Mouse (Mus musculus) cerebellum, postnatal 10 days (tissue): ENCODE measurements at regions not wholly inside any gene's neighbourhood (a gene's known extent, or its start where the extent isn't known, plus 50 kb on each side); places are given as distances from the start of the nearest gene placed in this dataset.
"Not testable (repeated sequence)": the region's sequence is repeated elsewhere in the genome, so short reads cannot be mapped to it uniquely, and the experiment has no call there.

Experiments
- DNase-seq, 2 experiments: peaks; one replicate each; pipeline ENCODE4 v3.0.0; 2021; ENCODE audit warnings: mixed read lengths in 2 of 2

DNA sequence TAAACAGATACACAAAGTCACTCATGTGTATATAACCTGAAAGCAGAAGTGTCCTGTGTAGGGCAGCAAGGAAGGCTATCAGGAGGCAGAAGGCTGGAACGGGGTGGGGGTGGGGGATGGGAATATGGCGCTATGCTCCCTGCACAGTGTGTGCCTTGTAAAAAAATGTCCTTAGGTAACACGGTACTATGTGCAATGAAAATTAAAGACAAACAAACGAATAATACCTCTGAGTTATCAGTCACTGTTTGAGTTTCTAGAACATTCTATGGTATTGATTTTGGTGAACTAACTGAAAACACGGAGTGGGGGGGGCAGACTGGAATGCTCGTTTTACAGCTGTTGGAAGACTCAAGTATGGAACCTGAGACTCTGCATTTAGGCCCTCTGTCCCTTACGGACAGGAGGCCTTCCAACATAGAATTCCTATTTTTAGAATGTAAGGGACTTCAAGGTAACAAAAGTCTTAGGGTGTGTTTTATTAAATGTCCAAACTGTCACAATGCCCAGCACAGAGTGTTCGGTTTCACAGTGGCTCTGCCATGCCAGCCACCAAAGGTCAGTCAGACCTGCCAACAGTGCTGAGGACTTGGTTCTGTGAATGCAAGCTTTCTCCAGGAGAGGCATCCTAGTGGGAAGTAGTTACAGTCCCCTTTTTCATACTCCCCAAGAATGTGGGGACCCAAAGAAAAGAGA lies 240.6 kb downstream of the Ano6 start:
- DNase-seq: no peak

- DNase-seq: no peak
Measured at GRCm38 (mm10) chr15:96035273-96035672, 244.6 kb downstream of the Ano6 start.

GRCm38 (mm10) chr15:96045561-96045960 lies 241.8 kb upstream of the Arid2 start:
- DNase-seq: no peak

DNA sequence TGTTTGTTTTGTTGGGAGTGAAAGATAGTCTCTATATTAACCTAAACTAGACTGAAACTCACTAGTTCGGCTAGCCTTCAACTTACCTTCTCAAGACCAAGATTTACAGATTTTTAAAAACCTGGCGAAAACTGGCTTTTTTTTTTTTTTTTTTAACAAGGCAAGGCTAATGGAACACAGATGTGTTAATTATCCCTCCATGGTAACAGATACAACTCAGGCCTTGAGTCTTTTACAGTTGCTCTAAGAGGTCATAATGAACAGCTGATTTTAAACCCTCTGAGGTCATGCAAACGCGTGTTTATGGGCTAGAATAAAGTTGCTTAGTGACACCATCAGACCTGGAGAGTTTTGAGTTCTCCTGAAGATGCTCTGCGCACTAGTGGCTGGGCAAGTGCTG lies 240.7 kb upstream of the Arid2 start:
- DNase-seq: no peak

DNA sequence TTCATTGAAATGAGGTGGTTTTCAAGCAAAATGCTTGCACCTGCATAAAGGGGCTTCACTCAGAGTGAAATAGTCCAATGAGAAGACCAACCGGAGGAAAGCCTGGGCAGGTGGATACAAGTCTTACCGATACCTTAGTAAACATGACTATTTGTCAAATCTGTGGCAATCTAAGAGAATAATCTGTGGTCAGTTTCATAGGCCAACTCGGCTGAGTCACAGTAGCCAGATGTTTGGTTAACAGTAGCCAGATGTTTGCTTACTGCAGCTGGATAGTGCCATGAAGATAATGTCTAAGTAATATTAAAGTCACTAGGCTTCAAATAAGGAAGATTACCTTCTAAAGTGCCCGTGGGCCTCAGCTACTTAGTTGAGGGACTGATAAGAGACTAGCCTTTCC lies 236.9 kb upstream of the Arid2 start:
- no peak for DNase-seq

DNA sequence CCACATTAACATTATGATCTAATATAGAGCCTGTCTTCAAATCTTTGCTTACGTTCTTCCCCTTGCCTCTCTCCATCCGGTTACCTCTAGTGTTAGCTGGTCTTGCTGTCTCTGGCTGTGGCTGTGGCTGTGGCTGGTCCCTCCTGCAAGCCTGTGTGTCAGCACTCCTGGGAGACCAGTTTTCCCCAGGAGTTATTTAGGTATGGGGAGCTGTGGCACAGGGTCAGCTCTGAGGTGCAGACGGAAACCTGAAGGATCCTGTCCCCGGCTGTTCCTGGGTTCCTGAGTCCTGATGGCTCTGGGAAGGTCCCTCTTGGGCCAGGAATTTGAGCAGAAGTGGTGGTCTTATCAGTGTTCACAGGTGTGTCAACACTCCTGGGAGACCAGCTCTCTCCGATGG lies 234.7 kb upstream of the Arid2 start:
- no peak for DNase-seq

GRCm38 (mm10) chr15:96055361-96055760 lies 232.0 kb upstream of the Arid2 start:
- no peak for DNase-seq

DNA sequence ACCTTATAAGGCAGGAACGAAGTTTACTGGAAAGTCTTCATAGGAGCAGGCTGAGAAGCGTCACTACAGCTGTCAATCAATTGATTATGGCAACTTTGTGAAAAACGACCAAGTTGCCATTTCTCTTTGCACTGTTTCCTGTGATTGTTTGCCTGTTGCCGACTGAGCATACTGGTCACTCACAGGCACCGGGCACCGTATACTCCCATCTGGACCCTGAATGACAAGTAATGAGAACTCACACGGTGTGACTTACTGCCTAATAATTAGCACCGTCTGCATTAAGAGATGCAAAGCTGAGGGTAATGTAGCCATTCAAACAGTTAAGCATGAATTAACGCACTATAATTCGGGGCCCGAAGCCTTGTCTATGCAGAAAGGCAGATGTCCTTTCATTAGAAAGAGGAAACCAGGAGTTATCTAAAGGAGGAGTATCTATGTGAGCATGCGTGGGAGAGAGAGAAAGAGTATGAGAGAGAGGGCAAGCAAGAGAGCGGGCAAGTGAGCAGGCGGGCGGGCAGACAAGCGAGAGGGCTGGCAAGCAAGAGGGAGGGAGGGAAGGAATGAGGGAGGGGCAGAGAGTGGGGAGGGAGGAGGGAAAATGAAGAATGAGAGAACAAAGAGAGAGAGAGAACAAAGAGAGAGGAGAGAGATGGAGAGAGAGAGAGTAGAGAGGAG lies 231.4 kb upstream of the Arid2 start:
- no peak for DNase-seq

DNA sequence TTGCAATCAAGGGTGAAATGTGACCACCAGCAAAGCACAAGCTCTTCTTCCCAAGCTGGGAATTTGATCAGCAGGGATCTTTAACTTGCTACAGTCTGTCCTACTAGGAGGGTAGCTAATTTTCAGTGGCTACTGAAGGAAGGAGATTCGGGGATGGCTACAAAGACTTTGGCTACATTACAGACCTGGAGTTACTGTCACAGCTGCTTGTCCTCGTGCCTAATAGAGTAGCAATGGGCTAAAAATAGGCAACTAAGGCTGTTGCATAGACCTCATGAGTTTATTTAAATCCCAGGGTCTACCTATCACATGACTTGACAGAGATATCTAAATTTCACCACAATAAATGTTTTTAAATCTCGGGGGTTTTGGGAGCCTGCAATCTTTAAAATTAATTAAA lies 227.7 kb upstream of the Arid2 start:
- no peak for DNase-seq

GRCm38 (mm10) chr15:96064499-96065217 lies 222.7 kb upstream of the Arid2 start:
- DNase-seq: no peak

DNA sequence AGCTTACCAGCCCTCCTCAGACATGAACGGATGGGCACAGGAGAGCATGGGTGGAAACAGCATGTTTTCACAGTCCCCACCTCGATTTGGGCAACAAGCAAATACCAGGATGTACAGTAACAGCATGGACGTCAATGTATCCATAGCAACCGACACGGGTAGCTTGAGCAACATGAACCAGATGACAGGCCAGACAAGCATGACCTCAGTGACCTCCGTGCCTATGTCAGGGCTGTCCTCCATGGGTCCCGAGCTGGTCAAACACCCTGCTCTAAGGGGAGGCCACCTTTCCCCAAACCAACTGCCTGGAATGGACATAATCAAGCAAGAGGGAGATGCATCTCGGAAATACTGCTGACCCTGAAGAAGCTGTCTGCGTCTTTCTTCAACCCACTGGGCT lies 211.7 kb upstream of the Arid2 start:
- DNase-seq: no peak

- no peak for DNase-seq
Measured at GRCm38 (mm10) chr15:96077756-96078155, 209.6 kb upstream of the Arid2 start.

DNA sequence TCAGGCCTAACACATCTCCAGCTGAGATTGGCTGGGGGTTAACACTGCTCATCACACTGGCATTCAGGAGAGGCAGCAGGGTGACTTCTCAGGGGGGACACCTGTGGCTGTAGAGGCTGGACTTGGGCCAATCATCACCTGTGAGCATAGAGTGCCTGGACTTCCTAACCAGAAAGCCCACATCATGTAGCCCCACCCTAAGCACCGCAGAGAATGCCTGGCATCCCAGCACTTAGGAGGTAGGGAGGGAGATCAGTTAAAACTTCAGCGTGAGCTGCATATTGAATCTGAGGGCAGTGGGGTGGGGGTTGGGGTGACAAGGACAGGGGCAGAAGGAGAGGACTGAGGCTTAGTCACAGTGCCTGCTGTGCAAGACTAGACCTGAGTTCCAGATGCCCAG lies 208.7 kb upstream of the Arid2 start:
- no peak for DNase-seq

DNA sequence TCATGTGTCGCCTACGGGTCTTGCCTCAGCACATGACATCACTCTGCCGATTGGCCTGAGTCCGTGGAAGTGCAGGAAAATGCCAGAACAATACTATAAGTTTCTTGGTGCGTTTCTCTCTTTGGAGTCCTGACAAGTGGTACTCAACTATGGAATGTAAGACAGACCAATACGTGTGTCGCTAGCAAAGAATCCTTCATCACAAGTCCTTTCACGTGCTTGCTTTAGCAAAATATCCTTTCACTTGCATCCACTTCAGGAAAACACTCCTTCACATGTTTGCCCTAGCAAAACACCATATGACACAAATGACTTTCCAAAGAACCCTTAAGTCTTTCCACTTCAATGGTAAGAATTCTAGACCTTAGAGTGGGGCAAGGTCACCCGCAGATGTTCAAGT lies 197.6 kb upstream of the Arid2 start:
- DNase-seq: no peak

DNA sequence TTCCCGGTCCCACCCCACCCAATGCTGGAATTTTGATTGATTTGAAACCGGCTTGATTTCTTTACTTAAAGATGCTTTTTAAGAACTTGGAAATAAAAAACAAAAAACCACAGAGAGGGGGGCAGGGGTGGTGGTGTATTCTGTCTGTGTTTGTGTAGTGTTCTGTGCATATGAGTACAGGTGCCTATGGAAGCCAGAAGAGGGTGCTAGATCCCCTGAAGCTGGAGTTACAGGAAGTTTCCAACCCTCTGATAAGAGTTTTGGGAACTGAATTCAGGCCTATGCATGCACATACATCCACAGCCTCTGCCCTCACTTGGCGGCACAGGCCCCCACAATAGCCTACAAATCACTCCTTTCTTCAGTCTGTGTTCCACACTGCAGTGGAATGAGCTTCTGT lies 190.9 kb upstream of the Arid2 start:
- DNase-seq: no peak

DNA sequence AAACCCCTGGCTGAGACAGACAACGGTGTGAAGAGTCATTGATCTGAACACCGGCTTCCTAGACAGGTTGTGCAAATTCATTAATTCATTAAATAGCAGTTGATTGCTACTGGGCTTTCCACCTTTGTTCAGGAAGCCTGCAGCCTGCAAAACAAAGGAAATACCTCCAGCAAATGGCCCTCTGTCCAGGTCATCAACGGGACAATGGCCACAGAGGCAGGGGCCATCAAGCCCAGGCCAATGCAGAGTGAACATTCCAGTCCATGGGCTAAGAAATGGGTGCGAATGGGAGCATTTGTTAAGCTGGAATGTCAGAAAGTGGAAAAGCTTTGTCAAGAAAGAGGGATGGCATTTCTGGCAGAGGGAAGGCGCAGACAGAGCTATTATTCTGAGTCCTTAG lies 188.5 kb upstream of the Arid2 start:
- no peak for DNase-seq

GRCm38 (mm10) chr15:96099844-96100640 lies 187.3 kb upstream of the Arid2 start:
- not testable (repeated sequence) for DNase-seq

DNA sequence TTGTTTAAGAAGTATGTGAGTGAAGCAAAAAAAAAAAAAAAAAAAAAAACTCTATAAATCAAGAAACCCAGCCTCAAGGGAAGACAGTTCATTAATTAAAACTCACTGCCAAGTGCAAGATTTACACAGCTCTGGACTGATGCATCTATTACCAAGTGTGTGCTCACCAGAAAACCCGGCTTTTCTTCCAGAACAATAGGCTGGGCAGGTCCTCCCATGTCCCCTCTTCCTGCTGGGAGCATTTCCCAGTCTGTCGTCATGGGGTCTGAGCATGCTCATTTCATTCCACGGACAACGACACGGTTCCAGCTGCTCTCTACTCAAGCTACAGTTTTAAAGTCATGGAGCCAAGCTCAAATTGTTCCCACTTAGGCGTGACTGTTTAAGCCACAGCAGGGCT lies 183.6 kb upstream of the Arid2 start:
- DNase-seq: peak; percentile 20 to 27

DNA sequence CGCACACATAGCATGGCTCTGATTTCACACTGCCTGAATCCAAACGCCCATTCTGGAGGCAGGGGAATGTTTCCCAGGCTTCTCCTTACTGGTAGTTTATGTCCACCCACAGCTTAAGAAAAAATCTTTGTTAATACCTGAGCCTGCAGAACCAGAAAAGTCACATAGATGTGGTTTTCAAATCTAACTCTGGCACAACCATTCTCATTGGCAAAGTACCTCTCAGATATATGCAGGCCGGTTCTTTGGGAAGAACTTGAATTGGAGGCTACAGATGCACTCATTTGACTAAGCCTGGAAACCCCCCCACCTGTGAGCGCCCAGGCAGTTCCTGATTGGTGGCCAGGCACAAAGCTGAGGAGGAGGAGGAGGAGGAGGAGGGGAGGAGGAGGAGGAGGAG lies 179.8 kb upstream of the Arid2 start:
- no peak for DNase-seq

GRCm38 (mm10) chr15:96113091-96113490 lies 174.2 kb upstream of the Arid2 start:
- no peak for DNase-seq

- no peak for DNase-seq
Measured at GRCm38 (mm10) chr15:96114616-96115015, 172.7 kb upstream of the Arid2 start.

DNA sequence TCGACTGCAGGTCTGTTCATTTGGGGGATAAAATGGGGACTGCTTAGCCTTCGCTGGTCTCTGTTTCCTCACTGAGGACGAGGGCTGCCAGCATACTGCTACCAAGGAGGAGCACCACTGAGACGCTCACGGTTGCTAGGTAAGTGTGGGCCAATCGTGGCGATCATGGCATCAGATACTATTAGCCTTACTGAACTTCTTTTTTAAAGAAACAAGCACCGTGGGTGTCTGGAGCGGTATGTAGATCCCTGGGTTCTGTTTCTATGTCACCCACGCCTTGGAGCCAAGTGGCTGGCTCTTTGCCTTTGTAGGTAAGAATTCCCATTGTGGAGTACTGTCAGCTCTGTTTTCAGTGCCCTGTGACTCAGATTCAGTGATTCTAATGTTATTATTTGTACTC lies 172.1 kb upstream of the Arid2 start:
- no peak for DNase-seq

- no peak for DNase-seq
Measured at GRCm38 (mm10) chr15:96119240-96119639, 168.1 kb upstream of the Arid2 start.
